Mouse (Mus musculus): ENCODE measurements around the gene Ilf3.

Ilf3 gene

DNA sequence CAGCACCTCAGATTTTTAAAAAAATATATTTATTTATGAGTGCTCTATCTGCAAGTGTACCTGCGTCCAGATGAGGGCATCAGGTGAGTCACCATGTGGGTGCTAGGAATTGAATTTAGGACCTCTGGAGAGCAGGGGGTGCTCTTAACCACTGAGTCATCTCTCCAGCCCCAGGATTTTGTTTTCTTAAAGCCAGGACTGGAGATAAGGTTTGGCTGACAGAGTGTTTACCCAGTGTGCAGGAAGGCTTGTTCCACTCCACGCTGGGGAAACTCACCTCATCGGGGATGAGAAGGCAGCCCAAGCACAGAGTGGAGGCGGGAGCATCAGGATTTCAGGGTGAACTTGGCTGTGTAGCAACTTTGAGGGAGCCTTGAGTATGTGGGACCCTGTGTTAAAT lies 27.3 kb upstream of the Ilf3 start:
- DNase-seq (ENCODE audit: low read depth, low spot score), result peak; percentile 25

DNA sequence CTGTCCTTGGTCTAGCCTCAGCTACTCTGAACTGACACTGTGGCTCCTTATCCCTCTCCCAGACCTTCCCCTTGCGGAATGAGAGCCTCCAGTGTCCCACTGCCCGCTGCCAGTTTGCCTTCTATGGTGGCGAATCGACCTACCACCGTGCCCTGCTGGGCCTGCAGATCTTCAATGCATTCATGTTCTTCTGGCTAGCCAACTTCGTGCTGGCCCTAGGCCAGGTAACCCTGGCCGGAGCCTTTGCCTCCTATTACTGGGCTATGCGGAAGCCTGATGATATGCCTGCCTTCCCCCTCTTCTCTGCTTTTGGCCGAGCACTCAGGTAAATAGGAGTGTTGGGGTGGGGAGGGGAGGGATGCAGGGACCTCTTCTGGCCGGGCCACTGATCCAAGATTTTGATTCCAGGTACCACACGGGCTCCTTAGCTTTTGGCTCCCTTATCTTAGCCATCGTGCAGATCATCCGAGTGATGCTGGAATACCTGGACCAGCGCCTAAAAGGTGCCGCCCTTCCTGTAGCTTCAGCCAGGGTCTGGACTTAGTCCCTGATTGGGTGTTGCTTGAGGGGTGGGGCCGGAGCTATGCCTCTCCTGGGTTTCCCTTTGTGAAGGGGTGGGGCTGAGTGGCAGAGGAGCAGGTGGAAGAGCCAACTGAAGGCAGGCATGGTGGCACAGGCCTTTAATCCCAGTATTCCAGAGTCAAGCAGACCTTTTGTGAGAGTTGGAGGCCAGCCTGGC lies 20.9 kb upstream of the Ilf3 start:
- no peak for DNase-seq (ENCODE audit: low read depth, low spot score)

DNA sequence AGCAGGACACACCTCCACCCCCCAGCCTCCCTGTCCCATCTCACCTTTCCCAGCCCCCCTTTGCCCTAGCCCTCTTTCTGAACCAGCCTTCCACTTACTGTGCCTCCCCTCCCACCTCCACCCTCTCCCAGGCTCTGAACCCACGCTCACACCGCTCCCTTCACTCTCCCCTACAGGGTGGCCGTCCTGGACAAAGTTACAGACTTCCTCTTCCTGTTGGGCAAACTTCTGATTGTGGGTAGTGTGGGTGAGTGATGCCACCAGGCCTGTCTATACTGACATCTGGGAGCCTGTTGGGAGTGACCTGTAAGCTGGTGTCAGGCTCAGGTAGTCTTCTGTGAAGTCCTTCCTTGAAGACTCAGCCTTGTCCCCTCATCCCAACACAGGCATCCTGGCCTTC lies 19.5 kb upstream of the Ilf3 start:
- no peak for DNase-seq (ENCODE audit: low read depth, low spot score)

DNA sequence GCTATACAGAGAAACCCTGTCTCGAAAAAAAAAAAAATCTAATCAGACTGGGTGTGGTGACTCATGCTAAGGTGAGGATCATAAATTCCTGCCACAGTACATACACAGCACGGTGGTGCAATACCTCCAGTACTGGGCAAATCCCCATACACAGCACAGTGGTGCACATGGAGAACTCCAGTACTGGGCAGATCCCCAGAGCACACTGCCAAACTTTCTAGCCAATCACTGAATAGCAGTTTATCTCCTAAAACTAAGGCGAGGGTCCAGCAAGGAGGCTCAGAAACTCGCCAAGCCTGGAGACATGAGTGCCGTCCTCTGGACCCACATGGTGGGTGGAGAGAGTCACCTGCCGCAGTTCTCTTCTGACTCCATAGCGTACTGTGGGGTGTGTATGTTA lies 16.5 kb upstream of the Ilf3 start:
- peak; percentile 49 for DNase-seq (ENCODE audit: low read depth, low spot score)

DNA sequence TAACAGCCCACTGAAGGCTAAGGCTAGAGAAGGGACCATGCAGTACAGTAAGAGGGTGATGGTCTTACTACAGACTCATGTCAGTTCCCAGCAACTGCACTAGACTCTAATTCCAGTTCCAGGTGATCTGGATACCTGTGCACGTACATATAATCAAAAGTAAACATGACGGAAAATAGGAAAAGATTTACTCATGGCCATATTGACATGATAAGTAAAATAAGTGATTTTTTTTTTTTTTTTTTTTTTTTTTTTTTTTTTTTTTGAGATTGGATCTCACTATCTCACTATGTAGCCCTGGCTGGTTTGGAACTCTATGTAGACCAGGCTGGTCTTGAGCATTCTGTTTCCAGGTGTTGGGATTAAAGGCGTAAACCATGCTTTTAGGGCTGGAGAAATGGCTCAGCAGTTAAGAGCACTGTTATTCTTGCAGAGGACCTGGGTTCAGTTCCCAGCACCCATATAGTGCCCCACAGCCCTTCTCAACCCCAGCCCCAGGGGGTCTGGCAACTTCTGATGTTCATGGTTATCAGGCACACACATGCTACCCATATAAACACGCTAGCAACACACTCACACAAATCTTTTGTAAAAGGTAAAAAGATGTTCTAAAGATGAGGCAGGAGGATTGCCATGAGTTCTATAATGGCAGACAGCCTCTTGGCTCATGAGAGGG lies 15.8 kb upstream of the Ilf3 start:
- DNase-seq (ENCODE audit: low read depth, low spot score), result no peak

DNA sequence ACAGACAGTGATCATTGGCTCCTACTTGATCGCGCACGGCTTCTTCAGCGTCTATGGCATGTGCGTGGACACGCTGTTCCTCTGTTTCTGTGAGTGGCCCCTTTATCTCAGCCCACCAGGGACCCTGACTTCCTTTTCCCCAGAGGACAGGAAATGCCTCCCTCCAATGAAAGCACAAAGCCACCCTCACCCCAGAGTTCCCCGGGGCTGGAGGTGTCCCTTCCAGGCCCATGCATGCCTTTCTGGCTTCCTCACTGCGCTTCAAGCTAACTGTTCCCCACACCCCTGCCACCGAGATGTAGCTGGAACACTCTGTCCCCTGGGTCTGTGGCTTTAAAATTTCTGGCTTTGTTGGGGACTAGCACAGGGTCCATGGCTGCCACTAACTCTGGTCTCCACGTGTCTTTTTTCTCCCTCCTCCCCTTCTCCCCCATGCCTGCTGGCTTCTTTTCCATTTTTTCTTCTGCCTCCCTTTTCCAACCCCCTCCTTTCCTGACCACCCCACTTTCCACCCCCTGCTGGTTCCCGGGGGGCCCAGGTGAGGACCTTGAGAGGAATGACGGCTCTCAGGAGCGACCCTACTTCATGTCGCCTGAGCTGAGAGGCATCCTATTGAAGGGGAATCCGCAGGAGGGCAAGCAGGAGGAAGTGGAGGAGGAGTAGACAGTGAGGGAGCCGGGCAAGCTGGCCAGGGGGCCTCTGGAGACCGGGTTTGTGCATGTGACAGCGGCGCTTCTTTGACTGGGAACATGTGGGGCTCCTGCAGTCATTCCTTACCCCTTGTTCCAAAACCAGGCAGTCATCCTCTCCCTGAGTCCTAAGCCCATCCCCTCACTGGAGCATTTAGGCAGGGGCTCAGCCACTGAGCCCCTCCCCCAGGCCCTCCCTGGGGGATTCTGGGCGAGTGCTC lies 15.0 kb upstream of the Ilf3 start:
- no peak for DNase-seq (ENCODE audit: low read depth, low spot score)

DNA sequence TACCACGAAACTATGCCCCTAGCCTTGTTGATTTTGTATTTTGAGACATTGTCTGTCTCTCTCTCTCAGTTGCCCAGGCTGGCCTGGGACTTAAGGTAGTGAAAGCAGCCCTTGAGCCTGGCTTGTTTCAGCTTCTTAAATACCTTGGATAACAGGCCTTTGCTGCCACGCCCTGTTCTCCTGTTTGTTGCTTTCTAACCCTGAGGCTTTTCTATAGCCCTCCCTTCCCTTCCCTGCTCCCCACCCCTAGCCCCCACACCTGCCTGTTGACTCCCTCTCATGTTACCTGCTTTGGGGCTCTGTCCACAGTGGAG lies 14.3 kb upstream of the Ilf3 start:
- no peak for DNase-seq (ENCODE audit: low read depth, low spot score)

DNA sequence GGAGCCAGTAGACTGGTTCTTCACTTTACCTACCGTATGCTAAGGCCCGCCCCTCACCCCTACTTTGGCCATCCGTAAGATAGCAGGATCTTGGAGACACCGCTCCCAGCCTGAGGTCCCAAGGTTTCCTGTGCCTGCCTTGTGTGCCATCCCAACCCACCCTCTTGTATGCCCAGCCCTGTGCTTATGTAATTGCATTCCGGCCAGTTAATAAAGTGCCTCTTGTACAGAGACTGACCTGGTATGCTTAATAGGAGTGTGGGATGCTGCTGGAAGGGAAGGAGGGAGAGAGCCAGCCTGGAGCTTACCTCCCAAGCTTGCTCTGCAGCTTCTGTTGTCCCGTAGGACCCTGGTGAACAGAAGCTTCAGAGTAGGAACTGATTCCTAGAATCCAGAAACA lies 12.9 kb upstream of the Ilf3 start:
- DNase-seq (ENCODE audit: low read depth, low spot score), result no peak

DNA sequence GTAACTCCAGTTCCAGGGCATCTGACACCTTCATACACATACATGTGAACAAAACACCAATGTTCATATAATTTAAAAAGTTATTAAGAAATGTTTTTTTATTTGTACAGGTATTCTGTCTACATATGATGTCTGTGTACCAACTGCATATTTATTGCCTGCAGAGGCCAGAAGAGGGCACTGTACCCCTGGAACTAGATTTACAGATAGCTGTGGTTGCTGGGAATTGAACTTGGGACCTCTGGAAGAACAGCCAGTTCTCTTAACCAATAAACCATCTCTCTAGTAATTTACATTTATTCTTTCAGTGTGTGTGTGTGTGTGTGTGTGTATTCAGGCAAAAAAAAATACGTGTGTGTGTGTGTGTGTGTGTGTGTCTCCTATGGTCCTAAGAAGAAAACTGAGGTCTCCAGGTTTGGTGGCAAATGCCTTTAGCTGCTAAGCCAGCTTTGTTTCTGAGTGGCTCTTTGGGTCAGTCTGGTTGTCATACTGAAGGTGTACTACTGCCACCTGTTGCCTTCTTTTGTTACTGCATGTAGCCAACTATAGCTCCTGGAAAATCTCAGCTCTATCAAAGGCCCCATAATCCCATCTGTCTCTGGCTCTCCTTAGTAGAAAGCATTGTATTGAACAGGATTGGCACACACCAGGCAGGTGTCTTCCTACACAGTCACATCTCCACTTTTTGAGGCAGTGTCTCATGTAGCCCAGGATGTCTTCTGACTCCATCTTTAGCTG lies 10.5 kb upstream of the Ilf3 start:
- DNase-seq (ENCODE audit: low read depth, low spot score), result peak; percentile 89

DNA sequence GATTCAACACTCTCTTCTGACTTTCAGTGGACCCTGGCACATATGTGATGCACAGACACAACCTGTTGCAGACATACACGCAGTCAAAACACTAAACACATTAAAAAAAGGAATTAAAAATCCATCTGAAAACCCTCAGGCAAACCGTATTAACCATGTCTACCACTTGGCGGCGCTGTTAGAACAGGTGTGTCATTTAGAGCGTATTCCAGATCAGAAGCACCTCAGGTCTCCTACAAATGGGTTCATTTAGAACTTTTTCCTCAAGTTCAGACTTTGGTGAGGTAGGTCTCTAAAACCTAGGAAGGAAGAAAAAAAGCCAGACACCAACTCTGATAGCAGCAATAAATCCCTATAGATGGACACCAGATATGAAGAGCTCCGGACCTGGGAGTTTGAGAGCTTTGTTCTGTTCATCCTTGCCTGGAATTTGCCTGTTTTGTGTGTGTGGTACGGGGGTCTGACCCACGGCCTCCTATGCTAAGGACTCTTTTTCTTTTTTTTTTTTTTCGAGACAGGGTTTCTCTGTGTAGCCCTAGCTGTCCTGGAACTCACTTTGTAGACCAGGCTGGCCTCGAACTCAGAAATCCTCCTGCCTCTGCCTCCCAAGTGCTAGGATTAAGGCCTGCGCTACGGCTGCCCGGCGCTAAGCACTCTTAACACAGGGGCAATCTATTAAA lies 990 bp upstream of the Ilf3 start:
- DNase-seq (ENCODE audit: low read depth, low spot score), result peak; percentile 87

DNA sequence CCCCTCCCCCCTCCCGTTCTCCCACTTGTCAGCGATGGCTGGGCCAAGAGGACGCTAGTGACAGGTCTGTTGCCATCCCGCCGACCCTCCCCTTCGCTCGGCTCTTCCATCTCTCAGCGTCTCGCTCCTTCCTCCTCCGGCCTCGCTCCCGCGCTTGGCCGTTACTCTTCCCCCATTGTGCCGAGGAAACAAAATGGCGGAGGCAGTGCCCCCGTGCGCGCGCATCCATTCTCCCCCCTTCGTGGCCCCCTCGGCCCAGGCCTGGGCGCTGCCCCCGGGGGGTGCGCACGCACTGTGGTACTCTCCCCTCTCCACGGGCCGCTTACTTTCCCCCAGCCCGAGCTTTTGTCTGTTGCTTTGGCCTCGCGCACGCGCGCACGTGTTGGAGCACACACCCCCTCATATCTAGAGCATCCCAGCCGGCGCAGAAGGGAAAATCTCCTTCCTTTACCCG lies 487 bp downstream of the Ilf3 start:
- DNase-seq (ENCODE audit: low read depth, low spot score), result peak; percentile 65

DNA sequence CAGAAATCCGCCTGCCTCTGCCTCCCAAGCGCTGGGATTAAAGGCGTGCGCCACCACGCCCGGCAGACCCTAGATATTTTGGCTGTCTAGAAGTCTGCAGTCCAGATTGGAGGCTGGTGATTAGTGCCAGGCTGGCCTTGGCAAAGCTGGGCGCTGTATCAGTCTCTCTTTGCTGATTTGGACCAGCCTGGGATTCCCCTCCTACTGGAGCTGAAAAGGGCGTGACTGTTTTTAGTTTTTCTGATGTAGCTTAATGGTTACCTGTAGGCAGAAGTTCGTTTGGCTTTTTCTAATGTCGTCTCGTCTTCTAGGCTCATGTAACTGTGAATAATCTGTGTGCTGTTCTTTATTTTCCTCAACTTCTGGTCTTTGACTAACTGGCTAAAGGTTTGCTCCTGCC lies 1.4 kb downstream of the Ilf3 start:
- DNase-seq (ENCODE audit: low read depth, low spot score), result peak; percentile 26

DNA sequence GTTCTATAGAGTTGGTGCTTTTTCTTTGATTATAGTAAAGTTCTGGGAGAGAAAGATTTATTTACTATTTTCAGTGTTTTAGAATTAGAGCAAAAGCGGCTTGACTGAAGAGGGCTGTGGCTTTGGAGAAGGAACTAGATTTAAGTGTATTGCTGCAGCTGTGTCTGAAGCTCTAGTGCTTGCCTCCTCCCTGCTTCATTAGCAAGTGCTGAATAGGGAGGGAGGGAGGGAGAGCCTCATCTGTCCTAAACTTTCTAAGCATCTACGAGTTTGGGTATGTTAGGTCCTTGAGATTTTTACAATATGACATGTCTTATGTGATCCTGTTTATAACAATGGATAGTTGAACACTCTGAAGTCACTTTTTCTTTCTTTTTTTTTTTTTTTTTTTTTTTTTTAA lies 3.2 kb downstream of the Ilf3 start:
- no peak for DNase-seq (ENCODE audit: low read depth, low spot score)

DNA sequence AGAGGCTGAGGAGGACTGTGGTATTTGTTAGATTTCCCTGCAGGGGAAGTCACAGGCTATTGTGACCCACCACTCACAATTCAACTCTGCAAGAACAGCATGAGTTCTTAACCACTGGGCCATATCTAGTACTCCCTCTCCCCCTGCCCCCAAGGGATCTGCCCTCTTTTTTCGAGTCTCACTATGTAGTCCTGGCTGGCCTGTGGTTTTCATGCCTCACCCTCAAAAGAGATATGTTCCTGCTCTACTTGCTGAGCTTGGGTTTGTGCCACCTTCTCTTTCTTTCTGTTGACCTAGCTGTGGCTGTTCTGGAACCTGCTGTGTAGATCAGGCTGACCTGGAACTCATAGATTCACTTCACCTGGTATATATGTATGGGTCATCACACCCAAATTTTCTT lies 4.8 kb downstream of the Ilf3 start:
- DNase-seq (ENCODE audit: low read depth, low spot score), result no peak

DNA sequence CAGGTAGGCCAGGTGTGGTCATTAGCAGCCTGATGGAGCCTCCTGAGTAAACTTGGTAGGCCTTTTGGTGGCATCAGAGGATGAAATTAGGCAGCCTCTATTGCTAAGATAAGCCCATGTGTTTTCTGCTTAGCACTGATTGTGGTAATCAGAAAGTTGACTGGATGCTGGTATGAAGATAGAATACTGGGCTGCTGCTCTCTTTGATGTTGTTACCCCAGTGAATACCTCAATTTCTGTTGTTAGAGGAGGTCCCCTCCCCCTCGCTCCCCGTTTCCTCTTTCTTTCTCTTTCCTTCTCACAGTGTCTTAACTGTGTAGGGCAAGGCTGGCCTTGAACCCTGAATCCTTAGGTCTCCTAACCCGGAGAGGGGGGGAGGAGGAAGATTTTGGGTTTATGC lies 11.5 kb downstream of the Ilf3 start:
- DNase-seq (ENCODE audit: low read depth, low spot score), result no peak

DNA sequence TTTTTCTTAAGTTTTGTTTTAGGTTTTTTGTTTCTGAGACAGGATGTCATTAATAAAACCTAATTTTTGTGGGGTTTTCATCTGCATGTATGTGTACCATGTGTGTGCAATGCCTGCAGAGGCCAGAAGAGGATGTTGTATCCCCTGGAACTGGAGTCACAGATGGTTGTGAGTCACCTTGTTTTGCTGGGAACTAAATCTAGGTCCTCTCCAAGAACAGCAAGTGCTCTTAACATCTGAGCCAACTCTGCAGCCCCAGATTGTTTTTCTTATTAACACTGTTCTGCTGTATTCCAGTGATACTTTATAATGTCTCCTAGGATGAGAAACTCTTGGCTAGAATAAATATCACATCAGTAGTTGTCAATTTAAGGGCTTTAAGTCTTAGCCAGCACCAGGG lies 13.2 kb downstream of the Ilf3 start:
- DNase-seq (ENCODE audit: low read depth, low spot score), result peak; percentile 32

DNA sequence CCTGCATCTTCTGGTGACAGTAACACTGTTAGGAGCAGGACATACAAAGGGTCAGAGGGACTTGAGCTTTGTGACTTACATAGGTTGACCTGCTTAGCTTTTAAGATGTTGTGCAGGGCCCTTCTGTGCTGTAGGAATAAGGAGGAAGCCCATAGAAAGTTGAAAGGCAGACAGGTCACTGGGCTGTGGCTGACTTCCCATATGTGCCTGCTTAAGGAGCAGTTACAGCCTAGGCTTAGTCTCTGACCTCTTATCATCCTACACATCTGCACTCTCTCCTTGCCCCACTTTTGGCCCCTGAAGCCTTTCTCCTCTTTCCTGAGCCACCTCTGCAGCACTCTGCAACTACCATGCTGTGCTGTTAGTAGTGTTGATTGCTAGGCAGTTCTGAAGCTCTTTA lies 16.3 kb downstream of the Ilf3 start:
- no peak for DNase-seq (ENCODE audit: low read depth, low spot score)

DNA sequence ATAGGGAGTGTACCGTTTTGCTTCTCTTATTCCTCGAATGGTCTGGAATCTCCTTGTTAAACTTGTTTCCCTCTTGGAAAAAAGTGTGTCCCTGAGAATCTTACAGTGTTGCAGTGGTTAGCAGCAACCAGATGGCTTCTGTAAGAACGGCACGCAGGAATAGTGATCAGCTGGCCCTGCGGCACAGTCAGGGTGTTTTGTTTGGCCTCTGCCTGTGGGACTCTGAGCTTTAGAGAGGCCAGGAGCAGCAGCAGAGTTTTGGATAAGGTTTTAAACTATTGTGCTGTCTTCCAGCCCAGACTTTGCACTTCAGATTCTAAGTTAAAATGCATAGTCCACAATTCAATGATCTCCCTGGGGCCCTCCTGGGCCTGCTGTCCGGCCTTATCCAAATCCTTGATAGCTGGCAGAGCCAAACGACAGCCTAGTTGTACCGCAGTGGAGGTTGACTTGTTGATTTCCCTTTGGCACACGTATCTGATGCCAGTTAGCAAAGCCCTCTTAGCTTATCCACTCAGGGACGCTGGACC lies 25.0 kb downstream of the Ilf3 start:
- no peak for DNase-seq (ENCODE audit: low read depth, low spot score)

DNA sequence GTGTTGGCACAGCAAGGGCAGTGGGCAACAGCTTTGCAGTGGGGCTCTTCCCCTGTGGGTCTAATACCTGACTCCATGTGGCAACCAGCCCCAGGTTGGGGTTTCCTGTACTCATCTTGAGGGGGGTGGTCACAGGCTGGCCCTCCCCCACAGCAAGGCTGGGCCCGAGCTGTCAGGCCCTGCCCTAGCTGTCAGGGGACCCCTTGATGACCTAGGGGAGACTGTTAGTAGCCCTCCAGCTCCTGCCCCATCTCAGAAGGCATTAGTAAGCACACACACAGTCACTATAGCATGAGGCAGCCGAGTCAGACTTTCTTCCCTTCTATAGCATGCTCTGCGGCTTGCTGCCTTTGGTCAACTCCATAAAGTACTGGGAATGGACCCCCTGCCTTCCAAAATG lies 28.0 kb downstream of the Ilf3 start:
- DNase-seq (ENCODE audit: low read depth, low spot score), result no peak

DNA sequence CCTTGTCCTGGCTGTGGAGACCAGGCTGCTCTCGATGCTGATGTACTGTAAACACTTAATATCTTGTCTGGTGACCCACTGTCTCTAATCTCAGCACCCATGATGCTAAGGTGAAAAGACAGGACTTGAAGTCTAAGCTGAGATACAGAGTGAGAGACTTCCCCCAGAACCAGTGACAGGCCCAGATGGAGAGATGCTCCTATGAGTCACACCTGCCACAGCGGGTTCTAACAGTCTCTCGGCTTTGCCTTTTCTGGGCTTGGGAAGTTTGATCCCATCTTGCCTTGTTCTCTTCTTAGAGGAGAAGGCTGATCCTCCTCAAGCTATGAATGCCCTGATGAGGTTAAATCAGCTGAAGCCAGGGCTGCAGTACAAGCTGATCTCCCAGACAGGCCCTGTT lies 29.5 kb downstream of the Ilf3 start:
- DNase-seq (ENCODE audit: low read depth, low spot score), result no peak

DNA sequence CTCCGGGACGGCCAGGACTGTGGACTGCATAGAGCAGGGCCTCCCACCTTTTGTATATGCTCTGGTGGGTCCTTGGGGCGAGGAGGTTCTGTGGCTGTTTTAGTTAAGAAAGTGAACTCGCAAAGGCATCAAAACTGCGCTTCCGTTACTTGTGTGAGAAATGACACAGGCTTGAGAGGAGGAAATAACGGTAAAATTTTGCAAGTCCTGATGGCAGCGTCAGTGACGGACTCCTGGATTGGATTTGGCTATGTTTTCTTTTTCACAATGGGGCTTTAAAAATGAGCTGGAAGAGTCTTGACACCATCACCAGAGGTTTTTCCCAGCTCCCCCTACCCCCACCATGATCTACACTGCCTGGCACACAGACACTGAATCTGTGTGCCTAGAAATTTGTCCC lies 33.4 kb downstream of the Ilf3 start:
- no peak for DNase-seq (ENCODE audit: low read depth, low spot score)

All from 3T3-L1 (cell line).